12 mouse cellular contexts compared by ENCODE assay signal in the genomic region with DNA sequence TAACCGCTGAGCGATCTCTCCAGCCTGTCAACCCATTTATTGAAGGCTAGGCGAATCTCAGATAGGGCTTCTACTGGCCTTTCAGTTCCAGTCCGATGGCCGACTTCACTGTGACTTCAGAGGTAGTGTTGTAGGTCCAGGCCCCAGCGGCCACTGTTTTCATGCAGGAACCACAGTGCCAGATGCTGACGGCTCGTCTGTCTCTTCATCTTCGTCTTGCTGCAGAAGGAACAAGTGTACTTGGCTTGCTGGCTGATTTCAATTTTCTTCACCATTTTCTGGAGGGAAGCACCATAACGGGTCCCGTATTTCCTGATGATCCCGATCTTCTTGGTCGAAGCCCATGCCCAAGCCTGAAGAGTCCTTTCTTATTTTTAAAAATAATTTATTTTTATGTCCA.
"Had no signal": no experiment of that assay in that cellular context is flagged by ENCODE, and none has a peak within 500 bp of the region (broad histone marks: within the 10 kb centered on the region; RNA-seq: fewer than 3 reads in every experiment).

No protein-coding gene starts in this region.

- DNase-seq: left cerebral cortex, postnatal 4 days; liver; liver, embryonic 13.5 days; liver, postnatal 0 days; lung, adult 18-20 months; lung, adult 2 months; lung, embryonic 14.5 days; lung, postnatal 10 days; lung, postnatal 14 days; lung, postnatal 36 days; lung, postnatal 4 days; midbrain, embryonic 14.5 days had no signal
